Mouse (Mus musculus) cerebellum, postnatal 14 days (tissue): ENCODE measurements around the gene Cct3.
"Not testable (repeated sequence)": the region's sequence is repeated elsewhere in the genome, so short reads cannot be mapped to it uniquely, and the experiment has no call there.

Experiments used
- DNase-seq, 2 experiments: peaks; one replicate each; pipeline ENCODE4 v3.0.0; 2021; ENCODE audit warnings: mixed read lengths in 2 of 2

Gene Cct3

DNA sequence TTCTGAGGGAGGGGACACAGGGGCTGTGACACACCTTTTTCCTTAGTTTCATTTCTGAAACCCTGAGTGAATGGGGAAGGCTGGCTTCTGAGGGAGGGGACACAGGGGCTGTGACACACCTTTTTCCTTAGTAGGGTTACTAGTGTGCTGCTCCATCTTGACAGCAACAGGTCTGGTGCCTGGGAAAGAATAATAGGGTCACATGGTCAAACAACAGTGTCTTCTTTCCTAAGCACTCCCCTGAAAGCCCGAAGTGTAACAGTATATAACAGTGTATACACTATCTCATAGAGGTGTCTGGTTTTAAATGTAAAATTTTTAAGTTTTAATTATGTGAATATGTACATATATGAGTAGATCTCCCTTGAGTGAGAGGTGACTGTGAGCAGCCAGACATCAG lies 1.6 kb upstream of the Cct3 start:
- not testable (repeated sequence) for DNase-seq

DNA sequence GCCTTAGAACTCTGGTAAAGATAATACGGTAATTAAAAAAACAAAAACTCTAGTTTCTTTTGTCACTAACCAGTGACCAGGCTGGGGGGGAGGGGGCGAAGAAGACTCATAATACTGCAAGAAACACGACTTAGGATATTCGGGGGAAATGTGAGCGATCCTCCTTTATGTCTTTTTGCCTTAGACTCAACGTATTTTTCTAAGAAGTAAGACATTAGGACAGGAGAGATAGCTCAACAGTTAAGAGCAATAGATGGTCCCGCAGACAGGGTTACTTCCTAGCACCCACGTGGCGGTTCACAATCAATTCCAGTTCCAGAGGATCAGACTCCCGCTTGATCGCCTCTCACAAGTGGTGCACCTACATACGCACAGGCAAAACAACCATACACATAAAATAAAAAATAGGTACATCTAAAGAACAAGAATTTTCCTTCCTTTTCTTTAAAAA lies 781 bp upstream of the Cct3 start:
- DNase-seq, result peak in 1 of 2 experiments; percentile 40

- DNase-seq, result no peak
Measured at GRCm38 (mm10) chr3:88297321-88297851, 470 bp downstream of the Cct3 start.

GRCm38 (mm10) chr3:88299172-88299571 lies 2.3 kb downstream of the Cct3 start:
- DNase-seq, result no peak

DNA sequence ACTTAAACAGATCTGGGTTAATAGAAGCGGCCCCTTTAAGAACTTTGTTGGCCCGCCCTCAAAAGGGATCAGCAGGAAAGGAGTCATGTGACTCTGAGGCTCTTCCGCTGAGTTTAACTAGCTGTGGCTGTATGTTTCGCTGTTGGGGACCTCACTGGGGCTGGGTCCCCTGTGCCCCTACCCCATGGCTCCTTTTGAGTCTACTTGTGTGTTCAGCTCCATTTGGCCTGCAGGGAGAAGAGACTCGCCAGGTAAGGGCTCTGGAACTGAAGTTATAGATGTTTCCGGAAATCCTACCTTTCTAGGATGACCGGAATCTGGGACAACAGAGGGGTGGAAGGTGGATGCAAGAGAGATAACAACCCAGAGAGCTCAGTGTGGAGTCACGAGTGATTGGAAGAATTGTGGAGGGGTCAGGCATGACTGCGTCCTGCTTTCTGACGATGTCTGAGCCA lies 28.1 kb downstream of the Cct3 start, which contains the start of gene Glmp:
Gene Glmp, plus strand, starts transcription at position 73 of the 455 bp plus-strand sequence.
- peak; percentile 76 to 80 for DNase-seq

GRCm38 (mm10) chr3:88328956-88329355 lies 32.0 kb downstream of the Cct3 start:
- DNase-seq, result no peak

GRCm38 (mm10) chr3:88331282-88331681 lies 34.4 kb downstream of the Cct3 start:
- DNase-seq, result peak; percentile 41 to 59

DNA sequence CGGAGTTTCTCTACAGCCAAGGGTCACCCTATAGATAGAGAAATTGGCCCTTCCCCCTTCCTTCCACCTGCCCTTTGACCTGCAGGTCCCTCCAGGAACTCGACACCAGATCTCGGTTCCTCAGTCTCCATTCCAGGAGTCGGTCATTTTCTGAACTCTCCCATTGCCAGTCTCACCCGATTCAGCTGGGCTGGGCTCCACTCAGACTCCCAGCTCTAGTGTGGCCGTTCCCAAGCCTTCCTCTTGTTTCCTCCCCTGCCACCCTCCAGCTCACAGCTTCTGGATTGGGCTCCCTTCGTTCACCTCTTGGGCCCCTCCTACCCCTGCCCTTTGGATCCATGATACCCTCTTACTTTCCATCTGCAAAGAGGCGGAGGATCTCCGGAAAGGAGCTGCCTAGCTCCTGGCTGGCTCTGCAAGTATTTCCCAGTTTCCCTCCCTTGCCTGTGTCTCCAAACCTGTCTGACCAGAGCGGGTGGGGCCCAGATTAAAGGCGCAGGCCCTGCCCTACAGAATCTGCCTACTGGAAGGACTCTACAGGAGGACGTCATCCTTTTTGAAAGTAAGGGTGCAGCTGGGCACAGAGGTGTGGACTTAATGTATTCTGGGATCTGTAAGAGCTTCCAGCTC lies 37.2 kb downstream of the Cct3 start:
- DNase-seq, result no peak

DNA sequence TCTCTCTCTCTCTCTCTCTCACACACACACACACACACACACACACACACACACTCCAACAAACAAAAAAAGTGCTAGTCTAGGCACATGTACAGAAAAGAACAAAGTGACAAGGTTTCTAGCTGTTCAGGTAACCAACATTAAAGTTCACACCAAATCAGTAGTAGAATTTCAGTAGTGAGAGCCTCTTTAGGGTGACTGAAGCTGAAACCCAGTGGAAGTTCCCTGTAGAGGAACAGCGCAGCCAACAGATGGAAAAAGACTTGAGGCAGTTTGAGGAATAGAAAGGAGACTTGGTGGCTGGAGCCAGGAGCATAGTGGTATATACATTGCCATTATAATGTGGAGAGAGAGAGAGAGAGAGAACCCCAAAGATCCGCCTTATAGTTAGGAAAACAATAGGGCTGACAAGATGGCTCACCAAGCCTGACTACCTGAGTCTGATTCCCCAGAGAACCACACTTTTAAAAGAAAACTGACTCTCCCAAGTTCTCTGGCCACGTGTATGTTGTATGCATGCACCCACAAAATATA lies 38.1 kb downstream of the Cct3 start:
- no peak for DNase-seq

DNA sequence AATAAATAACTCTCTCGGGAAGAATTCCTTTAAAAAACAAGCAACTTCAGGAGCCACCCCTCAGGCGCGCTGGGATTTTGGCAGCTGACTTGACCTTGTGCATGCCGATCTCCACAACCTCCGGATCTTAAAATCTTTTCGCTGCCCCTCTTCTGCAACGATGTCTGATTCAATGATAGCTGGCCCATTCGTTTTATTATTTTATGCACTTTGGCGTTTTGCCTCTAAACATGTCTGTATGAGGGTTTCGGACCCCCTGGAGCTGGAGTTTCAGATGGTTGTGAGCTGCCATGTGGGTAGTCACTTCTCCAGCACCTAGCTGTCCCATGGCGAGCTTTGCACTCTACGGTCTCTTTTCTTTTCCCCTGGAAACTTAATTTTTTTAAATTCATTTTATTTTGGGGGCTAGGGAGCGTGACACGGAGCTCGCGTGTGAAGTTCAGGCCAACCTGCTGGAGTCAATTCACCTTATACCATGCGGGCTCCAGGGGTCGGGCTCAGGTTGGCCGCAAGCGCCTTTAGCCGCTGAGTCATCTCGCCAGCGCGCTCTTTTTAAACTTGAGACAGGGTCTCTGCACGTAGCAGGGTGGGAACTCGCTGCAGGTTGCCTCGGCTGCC lies 38.6 kb downstream of the Cct3 start:
- DNase-seq, result peak in 1 of 2 experiments; percentile 21

DNA sequence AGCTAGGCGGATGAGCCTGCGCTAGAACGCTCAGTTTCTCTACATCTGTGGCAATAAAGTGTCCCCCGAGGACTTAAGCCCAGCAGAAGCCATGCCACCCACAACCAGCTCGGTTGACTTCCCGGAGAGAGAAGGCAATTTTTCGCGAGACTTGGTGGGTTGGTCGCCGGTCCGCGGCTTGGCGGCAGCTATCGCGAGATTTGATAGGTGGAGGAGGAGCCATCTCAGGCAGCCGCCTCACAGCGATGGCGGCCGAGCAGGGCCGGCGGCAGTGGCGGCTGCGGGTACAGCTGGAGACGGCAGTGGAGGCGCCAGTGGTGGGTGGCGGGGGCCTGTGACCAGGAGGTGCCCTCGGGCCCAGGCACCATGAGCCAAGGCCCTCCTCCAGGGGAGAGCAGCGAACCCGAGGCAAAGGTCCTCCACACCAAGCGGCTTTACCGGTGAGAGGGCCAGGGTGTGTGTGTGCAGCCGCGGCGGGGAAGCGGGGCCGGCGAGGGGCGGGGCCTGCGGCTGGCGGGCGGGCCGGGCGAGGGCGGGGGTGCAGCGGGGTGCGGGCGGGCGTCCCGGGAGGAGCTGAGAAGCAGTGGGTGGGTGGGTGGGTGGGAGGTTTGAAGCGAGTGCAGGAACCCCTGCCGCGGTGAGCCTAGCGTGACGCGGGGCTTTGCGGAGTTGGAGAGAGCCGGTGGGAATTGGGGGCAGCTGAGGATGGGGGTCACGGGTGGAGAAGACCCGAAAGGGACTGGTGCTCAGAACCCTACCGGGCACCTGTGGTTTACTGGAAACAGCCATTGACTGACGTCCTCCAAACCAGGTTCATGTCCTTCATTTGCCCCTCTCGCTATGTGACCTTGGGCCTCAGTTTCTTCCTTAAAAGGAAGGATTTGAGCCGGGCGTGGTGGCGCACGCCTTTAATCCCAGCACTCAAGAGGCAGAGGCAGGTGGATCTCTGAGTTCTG lies 39.4 kb downstream of the Cct3 start, which contains the start of the genes Tmem79 and Smg5:
Gene Tmem79, minus strand, starts transcription at position 91 of the 956 bp plus-strand sequence.
Gene Smg5, plus strand, starts transcription at position 203 of the 956 bp plus-strand sequence.
- DNase-seq, result peak; percentile 96 to 97

DNA sequence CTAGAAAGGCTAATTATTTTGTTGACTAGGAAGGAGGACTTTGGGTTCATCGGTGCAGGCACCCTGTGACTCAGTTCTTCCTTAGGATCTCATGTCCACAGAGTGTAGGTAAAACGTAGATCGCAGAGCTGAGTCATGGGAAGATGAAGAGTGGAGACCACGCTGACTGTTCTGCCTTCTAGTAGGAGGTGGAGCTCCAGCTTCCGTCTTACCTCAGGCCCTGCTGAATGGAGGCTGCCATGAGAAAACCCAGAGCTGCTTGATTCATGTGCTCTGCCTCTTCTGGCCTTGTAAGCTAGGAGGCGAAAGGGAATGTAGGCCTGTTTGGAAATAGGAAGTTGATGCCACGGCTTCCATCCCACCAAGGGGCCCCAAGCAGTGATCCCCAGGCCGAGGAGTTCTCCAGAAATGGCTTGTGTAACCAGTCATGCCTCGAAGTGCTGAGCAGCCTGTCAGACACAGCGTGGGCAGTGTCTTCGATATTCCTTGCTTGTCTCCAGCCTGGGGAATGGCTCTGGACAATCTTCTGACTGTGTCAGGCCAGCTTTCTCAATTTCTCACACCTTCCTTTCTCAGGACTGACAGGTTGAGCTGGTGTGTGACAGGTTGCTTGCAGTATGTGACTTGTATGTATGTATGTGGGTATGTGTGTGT lies 40.6 kb downstream of the Cct3 start:
- peak in 1 of 2 experiments; percentile 16 for DNase-seq

GRCm38 (mm10) chr3:88338316-88338715 lies 41.4 kb downstream of the Cct3 start:
- DNase-seq, result no peak

GRCm38 (mm10) chr3:88339006-88339405 lies 42.1 kb downstream of the Cct3 start:
- DNase-seq, result no peak

DNA sequence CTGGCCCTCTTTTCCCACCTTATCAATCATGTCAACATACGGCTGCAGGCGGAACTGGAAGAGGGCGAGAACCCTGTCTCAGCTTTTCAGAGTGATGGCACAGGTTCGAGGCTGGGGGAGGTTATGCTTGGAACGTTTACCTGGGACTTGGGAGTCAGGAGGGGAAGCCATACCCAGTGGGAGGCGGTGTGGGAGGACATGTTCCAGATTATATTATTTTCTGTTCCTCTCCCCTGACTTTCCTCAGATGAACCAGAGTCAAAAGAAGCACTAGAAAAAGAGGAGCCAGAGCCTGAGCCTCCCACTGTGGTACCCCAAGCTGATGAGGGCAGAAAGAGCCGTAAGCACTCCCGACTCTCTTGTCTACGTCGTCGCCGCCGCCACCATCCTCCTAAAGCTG lies 53.8 kb downstream of the Cct3 start:
- no peak for DNase-seq

- peak; percentile 34 to 53 for DNase-seq
Measured at GRCm38 (mm10) chr3:88352907-88353306, 56.0 kb downstream of the Cct3 start.

GRCm38 (mm10) chr3:88354396-88355165 lies 57.7 kb downstream of the Cct3 start:
- peak in 1 of 2 experiments; percentile 33 for DNase-seq

- DNase-seq, result no peak
Measured at GRCm38 (mm10) chr3:88359584-88359983, 62.7 kb downstream of the Cct3 start.

DNA sequence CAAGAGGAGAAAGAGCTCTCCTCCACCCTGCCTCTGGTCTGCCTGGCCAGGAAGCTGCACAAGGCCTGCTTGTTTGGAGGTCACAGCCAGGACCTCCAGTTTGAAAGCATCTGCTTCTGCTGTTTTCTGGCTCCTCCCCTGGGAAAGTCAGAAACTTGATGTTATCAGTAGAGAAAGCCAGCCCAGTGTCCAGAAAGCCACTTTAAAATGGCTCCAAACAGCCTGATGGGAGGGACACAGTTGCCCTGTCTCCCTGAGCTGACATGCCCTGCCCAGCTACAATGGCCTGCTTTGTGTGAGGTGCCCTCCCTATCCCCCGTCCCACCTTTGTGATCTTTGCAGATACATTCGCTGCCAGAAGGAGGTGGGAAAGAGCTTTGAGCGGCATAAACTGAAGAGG lies 63.1 kb downstream of the Cct3 start:
- no peak for DNase-seq

- DNase-seq, result peak in 1 of 2 experiments; percentile 7
Measured at GRCm38 (mm10) chr3:88361096-88361495, 64.2 kb downstream of the Cct3 start.
